Mouse (Mus musculus) brain, embryonic 14.5 days (tissue): ENCODE measurements at regions not wholly inside any gene's neighbourhood (a gene's known extent, or its start where the extent isn't known, plus 50 kb on each side); places are given as distances from the start of the nearest gene placed in this dataset.

Experiments used
- CTCF ChIP-seq: fragments of 200-500 bp; IDR thresholded peaks from 2 replicates; pipeline ENCODE4 v1.5.1; 2012; ENCODE audit warnings: inconsistent platforms, mild to moderate bottlenecking, moderate library complexity, borderline replicate concordance; ENCODE audit not compliant: insufficient read depth, insufficient read length; ENCODE audit errors: extremely low read depth
- POLR2A ChIP-seq: fragments of 200-500 bp; IDR thresholded peaks from 2 replicates; pipeline ENCODE4 v1.6.1; 2012; ENCODE audit warnings: mild to moderate bottlenecking, inconsistent platforms, borderline replicate concordance; ENCODE audit not compliant: poor library complexity, insufficient read depth, insufficient read length, severe bottlenecking; ENCODE audit errors: extremely low read depth

DNA sequence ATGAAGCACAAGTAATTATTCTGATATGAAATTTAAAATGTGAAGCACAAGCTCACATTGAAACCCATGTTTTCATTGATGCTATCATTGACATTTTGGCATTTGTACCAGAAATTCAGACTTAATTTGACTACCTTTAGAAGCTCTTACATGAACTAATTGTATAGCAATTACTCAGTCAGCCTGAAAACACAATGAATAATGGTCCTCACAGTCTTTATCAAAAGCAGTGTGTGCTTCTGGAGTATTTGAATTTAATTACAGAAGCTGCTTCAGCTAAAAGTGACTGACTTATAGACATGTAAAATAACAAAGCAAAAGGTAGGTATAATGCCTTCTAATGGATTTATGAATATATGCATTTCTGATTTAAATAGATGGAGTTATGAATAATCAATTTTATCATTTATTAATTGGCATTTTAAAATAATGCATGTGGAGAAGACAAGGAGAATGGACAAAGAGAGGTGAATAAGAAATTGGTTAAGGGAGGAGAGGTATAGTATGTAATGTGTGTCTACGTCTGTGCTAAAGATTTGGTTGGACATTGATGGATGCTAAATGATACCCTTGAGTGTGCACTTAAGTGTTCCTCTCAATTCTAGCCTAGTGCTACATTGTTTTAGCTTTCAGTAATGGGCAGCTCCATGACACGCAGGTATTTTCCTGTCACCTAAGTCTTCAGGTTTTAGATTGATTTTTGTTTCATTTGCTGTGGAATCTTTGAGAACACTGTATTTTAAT lies 803.2 kb upstream of the Frg1 start:
- TF ChIP-seq CTCF, result no peak
- TF ChIP-seq POLR2A, result no peak
